Mouse (Mus musculus): ENCODE data around the gene Espn. TPM values are rescaled to one million over a fixed set of nuclear protein-coding genes. Genes with fewer than 3 reads are reported as not detected.

The Espn gene
- polyA plus RNA-seq, 1 experiment from 2014 or later: 1.3 TPM

Other genes with a start within 250 kb of the Espn start
- 61.1 and 63.8 TPM in 2 replicates for gene Dnajc11, start 218.7 kb downstream of the Espn start, polyA plus RNA-seq (2016; fragmentation: Nextera tagmentation; extraction: Ambion mirVana)
- 25.2 and 26.6 TPM in 2 replicates for gene Thap3, start 163.4 kb downstream of the Espn start, polyA plus RNA-seq (2016; fragmentation: Nextera tagmentation; extraction: Ambion mirVana)
- gene Phf13, start 156.1 kb downstream of the Espn start, polyA plus RNA-seq (2016; fragmentation: Nextera tagmentation; extraction: Ambion mirVana): 26.7 and 27.0 TPM in 2 replicates
- 41.0 and 41.4 TPM in 2 replicates for gene Klhl21, start 143.6 kb downstream of the Espn start, polyA plus RNA-seq (2016; fragmentation: Nextera tagmentation; extraction: Ambion mirVana)
- 13.9 and 15.1 TPM in 2 replicates for gene Zbtb48, start 124.7 kb downstream of the Espn start, polyA plus RNA-seq (2016; fragmentation: Nextera tagmentation; extraction: Ambion mirVana)
- 0.06 and 0.13 TPM in 2 replicates for gene Tas1r1, start 113.8 kb downstream of the Espn start, polyA plus RNA-seq (2016; fragmentation: Nextera tagmentation; extraction: Ambion mirVana)
- gene Nol9, start 113.0 kb downstream of the Espn start, polyA plus RNA-seq (2016; fragmentation: Nextera tagmentation; extraction: Ambion mirVana): 23.1 and 25.8 TPM in 2 replicates
- 13.6 and 14.1 TPM in 2 replicates for gene Plekhg5, start 79.9 kb downstream of the Espn start, polyA plus RNA-seq (2016; fragmentation: Nextera tagmentation; extraction: Ambion mirVana)
- 0.86 and 1.1 TPM in 2 replicates for gene Tnfrsf25, start 36.4 kb downstream of the Espn start, polyA plus RNA-seq (2016; fragmentation: Nextera tagmentation; extraction: Ambion mirVana)
- gene Hes2, start 6.5 kb upstream of the Espn start, polyA plus RNA-seq (2016; fragmentation: Nextera tagmentation; extraction: Ambion mirVana): not detected in 2 replicates
- 63.4 and 64.6 TPM in 2 replicates for gene Acot7, start 25.8 kb upstream of the Espn start, polyA plus RNA-seq (2016; fragmentation: Nextera tagmentation; extraction: Ambion mirVana)
- gene Gpr153, start 121.9 kb upstream of the Espn start, polyA plus RNA-seq (2016; fragmentation: Nextera tagmentation; extraction: Ambion mirVana): 11.9 and 14.0 TPM in 2 replicates
- gene Hes3, start 139.3 kb upstream of the Espn start, polyA plus RNA-seq (2016; fragmentation: Nextera tagmentation; extraction: Ambion mirVana): not detected in 2 replicates
- 24.0 and 25.4 TPM in 2 replicates for gene Icmt, start 144.9 kb upstream of the Espn start, polyA plus RNA-seq (2016; fragmentation: Nextera tagmentation; extraction: Ambion mirVana)
- gene Rnf207, start 166.6 kb upstream of the Espn start, polyA plus RNA-seq (2016; fragmentation: Nextera tagmentation; extraction: Ambion mirVana): 56.5 and 62.1 TPM in 2 replicates
- 278 and 280 TPM in 2 replicates for gene Rpl22, start 173.4 kb upstream of the Espn start, polyA plus RNA-seq (2016; fragmentation: Nextera tagmentation; extraction: Ambion mirVana)
- gene Chd5, start 186.3 kb upstream of the Espn start, polyA plus RNA-seq (2016; fragmentation: Nextera tagmentation; extraction: Ambion mirVana): 0.08 TPM in 1 of 2 replicates, not detected in the other